Mouse (Mus musculus): ENCODE data around the gene Sct. TPM values are rescaled to one million over a fixed set of nuclear protein-coding genes. Genes with fewer than 3 reads are reported as not detected.

The Sct gene
- total RNA-seq (2014; rRNA removed) (3.7 TPM in 1 of 2 replicates, not detected in the other), polyA plus RNA-seq (2015; fragmentation: Nextera tagmentation; extraction: Ambion mirVana) (7.6 and 9.9 TPM in 2 replicates)

DNA sequence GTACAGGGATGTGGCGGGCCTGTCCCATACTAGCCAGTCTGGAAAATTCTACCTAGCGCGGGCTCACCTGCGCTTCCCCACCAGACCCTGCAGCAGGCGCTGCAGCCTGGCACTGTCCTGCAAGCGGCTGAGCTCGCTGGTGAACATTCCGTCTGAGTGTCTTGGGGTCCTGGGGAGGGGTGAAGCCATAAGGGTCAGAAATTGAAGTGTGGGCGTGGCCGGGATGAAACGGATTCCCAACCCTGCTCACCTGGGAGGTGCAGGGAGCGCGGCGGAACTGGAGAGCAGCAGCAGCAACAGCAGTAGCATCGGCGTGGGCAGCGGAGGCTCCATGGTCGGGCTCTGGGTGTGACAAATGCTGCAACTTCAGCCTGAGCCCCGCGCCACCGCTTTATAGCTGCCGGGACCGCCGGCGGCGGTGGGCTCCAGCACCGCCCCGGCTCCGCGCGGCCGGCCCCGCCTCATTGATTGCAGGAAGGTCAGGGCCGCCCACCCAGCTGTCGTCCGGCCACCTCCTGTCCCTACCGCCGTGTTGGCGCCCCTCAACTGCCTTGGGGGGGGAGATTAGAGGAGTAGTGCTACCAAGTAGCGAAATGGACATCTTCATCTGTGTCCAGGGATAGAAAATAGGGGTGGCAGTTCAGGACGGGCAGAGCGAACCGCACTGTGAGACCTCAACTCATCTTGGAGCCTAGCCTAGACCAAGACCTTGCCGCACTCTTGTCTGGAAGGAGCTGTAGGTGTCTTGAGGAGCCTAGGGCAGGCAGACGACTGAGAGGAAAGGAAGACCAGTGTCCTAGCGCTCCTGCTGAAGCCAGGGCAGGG is at the start of gene Sct:
TSS of gene Sct (minus strand) at position 368 of the 825 bp plus-strand sequence.
- 3% methylated on average over 46 of the region's 46 CpGs for WGBS

DNA sequence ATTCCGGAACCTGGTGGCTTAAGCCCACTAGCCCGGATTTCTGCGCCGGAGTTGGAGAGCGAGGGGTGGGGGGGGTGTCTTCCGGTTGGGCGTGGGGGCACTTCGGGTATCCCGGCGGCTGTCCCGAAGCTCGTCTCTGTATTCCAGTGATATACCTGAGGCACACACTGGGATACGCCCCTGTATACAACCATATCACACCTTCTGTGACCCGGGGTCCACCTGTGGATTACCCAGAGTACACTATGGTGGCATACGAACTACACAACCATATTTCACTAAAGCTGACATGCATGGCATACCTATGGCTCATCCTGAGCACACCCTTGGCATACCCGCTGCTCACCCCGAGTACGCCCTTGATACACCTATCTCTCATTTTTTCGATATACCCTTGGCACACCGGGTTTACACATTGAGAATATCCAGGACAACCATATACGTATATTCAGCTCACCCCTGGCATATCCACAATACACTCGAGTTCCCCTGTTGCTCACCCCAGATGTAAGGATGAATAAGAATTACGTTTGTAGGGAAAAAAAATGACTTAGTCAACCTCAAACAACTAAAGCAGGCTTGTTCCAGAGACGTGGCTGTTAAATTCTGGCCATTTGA is 49.5 kb upstream of the Sct start:
- ATAC-seq (no peak), DNase-seq (ENCODE audit: low spot score) (no peak)
- Histone ChIP-seq H3K9me3 (ENCODE audit: low read length) (no peaks in the 10 kb centered on the region), H3K9ac (replicated peaks; ENCODE audit: low read length) (peak overlapping the region; percentile 76), H3K4me3 (ENCODE audit: low read length) (peak overlapping the region; percentile 58), H3K4me2 (ENCODE audit: low read depth, low read length) (peak overlapping the region; percentile 93), H3K27ac (peak overlapping the region; percentile 100), H3K4me1 (ENCODE audit: insufficient read depth, low read length) (peaks cover 24% of the 10 kb centered on the region), H3K36me3 (ENCODE audit: insufficient read depth, low read length) (peaks cover 10% of the 10 kb centered on the region; the same call in 1 of the 2 replicates), H3K27me3 (ENCODE audit: insufficient read depth, low read length) (no peaks in the 10 kb centered on the region)
- no peak for TF ChIP-seq CTCF (IDR thresholded peaks at IDR 0.05; ENCODE audit: low read depth)
- WGBS: 14% methylated on average over 24 of the region's 24 CpGs

More for the DNA sequence above, at the start of gene Sct:
- no peaks in the 10 kb centered on the region for H3K27me3 ChIP-seq (ENCODE audit: insufficient read depth, low read length)
- H3K9me3 ChIP-seq (ENCODE audit: low read length): no peaks in the 10 kb centered on the region
- TF ChIP-seq CTCF (IDR thresholded peaks at IDR 0.05; ENCODE audit: low read depth): peak; percentile 81
- H3K4me1 ChIP-seq (ENCODE audit: insufficient read depth, low read length): peaks cover 8% of the 10 kb centered on the region; the same call in 1 of the 2 replicates
- peak within 1 kb of the TSS; percentile 48 for H3K4me3 ChIP-seq (ENCODE audit: low read length)
- peak within 1 kb of the TSS; percentile 98 for H3K4me2 ChIP-seq (ENCODE audit: low read depth, low read length)
- H3K36me3 ChIP-seq (ENCODE audit: insufficient read depth, low read length): no peaks in the 10 kb centered on the region
- H3K9ac ChIP-seq (replicated peaks; ENCODE audit: low read length): peak within 1 kb of the TSS; percentile 51
- peak within 1 kb of the TSS; percentile 41; the same call in 1 of the 2 replicates for H3K27ac ChIP-seq
- DNase-seq (ENCODE audit: low spot score) (peak; percentile 77), ATAC-seq (peak; percentile 81)

DNA sequence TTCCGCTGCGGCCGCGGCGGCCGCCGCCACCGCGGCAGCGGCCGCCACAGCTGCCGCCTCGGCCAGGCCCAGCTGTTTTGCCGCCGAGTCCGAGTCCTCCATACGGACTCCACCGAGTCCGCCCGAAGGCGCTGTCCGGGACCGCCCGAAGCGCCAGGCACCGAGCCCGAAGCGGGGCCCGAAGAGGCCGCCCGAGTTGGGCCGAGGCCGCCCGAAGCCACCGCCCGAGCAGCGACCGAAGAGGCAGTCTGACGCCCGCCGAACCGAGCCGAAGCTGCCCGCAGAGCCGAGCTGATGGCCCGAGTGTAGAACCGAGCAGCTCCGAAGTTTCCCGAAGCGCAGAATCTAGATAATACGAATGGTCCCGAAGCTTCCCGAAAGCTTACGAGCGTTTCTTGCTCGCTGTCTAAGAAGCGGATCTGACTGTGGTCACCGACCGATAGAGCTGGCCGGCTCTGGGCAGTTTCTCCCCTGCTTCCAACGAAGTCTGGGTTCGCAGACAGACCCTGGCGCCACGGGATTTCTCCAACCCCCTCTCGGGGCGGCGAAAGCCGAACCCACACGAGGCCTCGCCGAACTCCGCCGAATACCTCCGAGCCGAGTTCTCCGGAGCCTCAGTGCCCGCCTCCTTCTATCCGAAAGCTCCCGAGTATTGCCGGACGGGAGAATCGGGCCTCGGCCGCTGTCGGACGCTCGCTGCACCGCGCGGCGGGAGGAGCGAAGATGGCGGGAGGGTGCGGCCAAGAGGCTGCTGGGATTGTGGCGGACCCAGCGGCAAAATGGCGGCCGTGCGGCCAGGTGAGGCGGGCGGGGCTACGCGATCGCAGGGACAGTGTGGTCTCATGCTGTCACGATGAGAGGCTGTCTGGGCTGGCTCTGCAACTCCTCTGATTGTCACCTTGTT is 48.8 kb upstream of the Sct start, which contains the start of the genes Deaf1 and Tmem80:
TSS of gene Deaf1 (minus strand) at position 222 of the 904 bp plus-strand sequence.
TSS of gene Tmem80 (plus strand) at position 271 of the 904 bp plus-strand sequence.
- H3K27ac ChIP-seq: peak within 1 kb of the TSS; percentile 100
- peak within 1 kb of the TSS; percentile 93 for H3K4me2 ChIP-seq (ENCODE audit: low read depth, low read length)
- peaks cover 24% of the 10 kb centered on the region for H3K4me1 ChIP-seq (ENCODE audit: insufficient read depth, low read length)
- H3K36me3 ChIP-seq (ENCODE audit: insufficient read depth, low read length): peaks cover 12% of the 10 kb centered on the region; the same call in 1 of the 2 replicates
- ATAC-seq (peak; percentile 96), DNase-seq (ENCODE audit: low spot score) (peak; percentile 100)
- peak within 1 kb of the TSS; percentile 58 for H3K4me3 ChIP-seq (ENCODE audit: low read length)
- H3K9ac ChIP-seq (replicated peaks; ENCODE audit: low read length): peak within 1 kb of the TSS; percentile 76
- H3K9me3 ChIP-seq (ENCODE audit: low read length): no peaks in the 10 kb centered on the region
- WGBS: under 1% methylated on average over 103 of the region's 105 CpGs
- H3K27me3 ChIP-seq (ENCODE audit: insufficient read depth, low read length): no peaks in the 10 kb centered on the region
- no peak for TF ChIP-seq CTCF (IDR thresholded peaks at IDR 0.05; ENCODE audit: low read depth)

DNA sequence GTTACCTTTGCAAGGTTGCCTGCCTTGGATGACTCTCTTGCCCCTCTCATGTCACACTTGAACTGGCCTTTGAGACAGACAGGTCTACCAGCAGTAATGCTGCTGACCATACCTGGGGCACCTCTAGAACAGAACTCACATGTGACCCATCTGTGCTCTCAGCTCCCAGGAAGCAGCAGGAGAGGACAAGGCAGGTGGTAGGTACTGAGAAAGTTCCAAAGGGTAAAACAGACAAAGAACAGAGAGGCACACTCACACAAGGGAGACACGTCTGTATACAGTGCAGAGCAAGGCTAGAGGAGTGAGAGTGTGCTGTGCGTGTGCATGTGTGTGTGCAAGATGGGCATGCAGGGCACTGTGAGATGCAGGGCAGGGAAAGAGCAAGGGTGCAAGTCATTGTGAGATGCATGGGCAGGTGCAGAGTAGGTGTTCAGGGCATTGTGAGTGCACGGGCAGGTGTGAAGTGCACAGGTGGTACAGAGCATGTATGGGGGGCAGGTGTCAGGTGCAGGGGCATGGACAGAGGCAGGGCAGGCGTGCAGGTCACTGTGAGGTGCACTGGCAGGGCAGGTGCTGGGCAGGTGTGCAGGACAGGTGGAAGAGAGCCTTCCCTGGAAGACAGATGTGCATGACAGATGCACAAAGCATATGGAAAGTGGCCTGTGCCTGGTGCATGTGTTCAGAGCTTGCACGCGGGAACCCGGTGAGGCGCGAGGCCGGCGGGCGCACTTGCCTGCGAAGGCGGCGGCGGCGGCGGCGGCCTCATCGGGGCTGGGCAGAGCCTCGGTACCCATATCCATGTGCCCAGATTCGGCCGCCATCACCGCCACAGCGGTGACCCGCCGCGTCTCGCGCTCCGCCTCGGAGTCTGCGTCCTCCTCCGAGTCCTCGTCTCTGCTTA is 47.9 kb upstream of the Sct start:
- Histone ChIP-seq H3K9me3 (ENCODE audit: low read length) (no peaks in the 10 kb centered on the region), H3K27ac (peak overlapping the region; percentile 100), H3K9ac (replicated peaks; ENCODE audit: low read length) (peak overlapping the region; percentile 76), H3K27me3 (ENCODE audit: insufficient read depth, low read length) (no peaks in the 10 kb centered on the region), H3K36me3 (ENCODE audit: insufficient read depth, low read length) (peaks cover 21% of the 10 kb centered on the region; the same call in 1 of the 2 replicates), H3K4me3 (ENCODE audit: low read length) (peak overlapping the region; percentile 58), H3K4me1 (ENCODE audit: insufficient read depth, low read length) (peaks cover 24% of the 10 kb centered on the region), H3K4me2 (ENCODE audit: low read depth, low read length) (peak overlapping the region; percentile 93)
- no peak for TF ChIP-seq CTCF (IDR thresholded peaks at IDR 0.05; ENCODE audit: low read depth)
- no peak for DNase-seq (ENCODE audit: low spot score)
- ATAC-seq: peak; percentile 33
- 4% methylated on average over 35 of the region's 35 CpGs for WGBS

DNA sequence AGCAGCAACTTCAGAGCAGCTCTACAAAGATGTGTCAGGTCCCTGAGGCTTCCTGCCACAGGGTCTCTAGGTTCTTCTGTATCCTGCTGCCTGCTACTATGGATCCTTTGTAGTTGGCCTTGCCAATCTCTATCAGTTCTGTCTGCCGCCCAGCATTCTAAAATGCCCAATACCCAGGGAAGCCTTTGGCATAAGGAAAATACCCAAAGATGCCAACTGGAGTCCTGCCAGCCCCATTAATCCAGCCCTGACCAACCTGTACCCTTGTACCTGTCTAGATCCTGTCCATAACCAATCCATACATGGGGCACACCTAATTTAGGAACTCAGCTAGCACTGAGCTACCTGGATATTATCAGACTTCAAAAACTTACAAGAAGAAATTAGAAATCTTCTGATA is 45.8 kb upstream of the Sct start:
- H3K9ac ChIP-seq (replicated peaks; ENCODE audit: low read length): peak overlapping the region; percentile 33; the same call in 1 of the 2 replicates

More for the DNA sequence above, 45.8 kb upstream of the Sct start:
- H3K4me3 ChIP-seq (ENCODE audit: low read length): no peak overlapping the region
- 66% methylated on average over 1 of the region's 1 CpGs for WGBS
- H3K36me3 ChIP-seq (ENCODE audit: insufficient read depth, low read length): peaks cover 38% of the 10 kb centered on the region
- DNase-seq (ENCODE audit: low spot score) (no peak), ATAC-seq (no peak)
- H3K27me3 ChIP-seq (ENCODE audit: insufficient read depth, low read length): no peaks in the 10 kb centered on the region
- peaks cover 24% of the 10 kb centered on the region for H3K4me1 ChIP-seq (ENCODE audit: insufficient read depth, low read length)
- TF ChIP-seq CTCF (IDR thresholded peaks at IDR 0.05; ENCODE audit: low read depth): no peak
- no peaks in the 10 kb centered on the region for H3K9me3 ChIP-seq (ENCODE audit: low read length)
- 0 out of 2 replicates have a peak overlapping the region, but pooled peaks have one; percentile 4 for H3K4me2 ChIP-seq (ENCODE audit: low read depth, low read length)
- H3K27ac ChIP-seq: no peak overlapping the region
